ENCODE assay signal across 29 mouse cellular contexts in the genomic region with DNA sequence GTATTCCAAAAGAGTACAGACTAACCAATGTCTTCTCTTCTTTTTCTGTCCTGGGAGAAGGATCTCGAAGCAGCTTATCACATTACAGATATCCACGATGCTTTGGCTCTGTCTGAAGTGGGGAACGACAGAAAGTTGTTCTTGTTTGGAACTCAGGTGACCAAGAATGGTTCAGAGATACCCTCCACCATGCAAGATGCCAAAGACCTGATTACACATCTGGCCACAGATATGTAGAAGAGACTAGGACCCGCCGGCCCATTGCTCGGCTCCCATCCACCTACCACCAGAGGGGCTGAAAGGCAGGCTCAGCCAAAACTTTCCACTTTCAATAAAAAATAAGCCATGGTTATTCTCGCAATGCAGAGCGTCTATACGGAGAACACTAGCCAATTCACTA. TPM values are rescaled to one million over a fixed set of nuclear protein-coding genes. Genes with fewer than 3 reads are reported as not detected.
"Had no signal": no experiment of that assay in that cellular context is flagged by ENCODE, and none has a peak within 500 bp of the region (broad histone marks: within the 10 kb centered on the region; RNA-seq: fewer than 3 reads in every experiment).

No protein-coding gene starts in this region.

- H3K36me3 ChIP-seq: intestine, embryonic 15.5 days; kidney, embryonic 15.5 days; lung, embryonic 15.5 days; midbrain, embryonic 12.5 days; midbrain, embryonic 15.5 days; neural tube, embryonic 13.5 days had no signal

- ATAC-seq: intestine, embryonic 15.5 days; midbrain, embryonic 15.5 days had no signal

- H3K9me3 ChIP-seq: intestine, embryonic 15.5 days; kidney, embryonic 15.5 days; lung, embryonic 15.5 days; midbrain, embryonic 12.5 days; midbrain, embryonic 15.5 days; neural tube, embryonic 13.5 days had no signal

- H3K4me3 ChIP-seq: intestine, embryonic 15.5 days; kidney, embryonic 15.5 days; left cerebral cortex, adult 2 months; lung, embryonic 15.5 days; midbrain, embryonic 12.5 days; midbrain, embryonic 15.5 days; myocyte; neural tube, embryonic 13.5 days had no signal

- DNase-seq: kidney, adult 11 months; kidney, adult 8-10 months; kidney, postnatal 10 days; kidney, postnatal 36 days; layer of hippocampus, postnatal 36 days; lung, adult 18-20 months; lung, postnatal 10 days; lung, postnatal 4 days; thymus, adult 18-20 months; thymus, postnatal 36 days had no signal

- H3K4me2 ChIP-seq: intestine, embryonic 15.5 days; kidney, embryonic 15.5 days; lung, embryonic 15.5 days; midbrain, embryonic 12.5 days; midbrain, embryonic 15.5 days; neural tube, embryonic 13.5 days had no signal

- H3K27ac ChIP-seq: intestine, embryonic 15.5 days; kidney, embryonic 15.5 days; left cerebral cortex, adult 2 months; lung, embryonic 15.5 days; midbrain, embryonic 12.5 days; midbrain, embryonic 15.5 days; neural tube, embryonic 13.5 days had no signal

- H3K9ac ChIP-seq: intestine, embryonic 15.5 days; kidney, embryonic 15.5 days; lung, embryonic 15.5 days; midbrain, embryonic 12.5 days; midbrain, embryonic 15.5 days; neural tube, embryonic 13.5 days had no signal

- H3K27me3 ChIP-seq: intestine, embryonic 15.5 days; lung, embryonic 15.5 days; midbrain, embryonic 15.5 days; neural tube, embryonic 13.5 days had no signal

- H3K4me1 ChIP-seq: intestine, embryonic 15.5 days; kidney, embryonic 15.5 days; lung, embryonic 15.5 days; midbrain, embryonic 12.5 days; midbrain, embryonic 15.5 days; neural tube, embryonic 13.5 days had no signal

RNA-seq across cellular contexts. Expression of gene Thegl, which starts 5.5 kb away (rescaled TPM):
- total RNA-seq: megakaryocyte progenitor cell, adult 5-6 weeks; monocyte, adult 5-6 weeks; neutrophil, adult 5-6 weeks had no signal
- polyA plus RNA-seq: kidney, embryonic 15.5 days; limb, embryonic 11.5 days; midbrain, embryonic 12.5 days; myocyte; spleen, adult 2 months; urinary bladder, adult 2 months had no signal

RNA-seq across cellular contexts. Expression of gene Arl9, which starts 6.5 kb away (rescaled TPM):
- total RNA-seq: layer of hippocampus, postnatal 10 days; layer of hippocampus, postnatal 36 days; left cerebral cortex, adult 2 months; left cerebral cortex, postnatal 10 days; left cerebral cortex, postnatal 36 days; megakaryocyte-erythroid progenitor cell, adult 5-6 weeks; monocyte, adult 5-6 weeks had no signal
- polyA plus RNA-seq: limb, embryonic 11.5 days; midbrain, embryonic 12.5 days; midbrain, embryonic 15.5 days; myocyte; neural tube, embryonic 13.5 days; small intestine, adult 2 months; spleen, adult 2 months had no signal
